Mouse (Mus musculus) ES-Bruce4 (cell line): ENCODE data around the gene Grip1. TPM values are rescaled to one million over a fixed set of nuclear protein-coding genes. Genes with fewer than 3 reads are reported as not detected.

Source experiments
- H3K27ac ChIP-seq: 2 replicates; pipeline ENCODE4 v1.5.1; 2012; ENCODE audit warnings: low read length, inconsistent platforms; ENCODE audit not compliant: insufficient read depth
- H3K27me3 ChIP-seq: 2 replicates; pipeline ENCODE4 v1.6.1; 2012; ENCODE audit warnings: mild to moderate bottlenecking, low read length, inconsistent platforms; ENCODE audit not compliant: control insufficient read depth, poor library complexity, insufficient read depth, severe bottlenecking
- H3K36me3 ChIP-seq: 2 replicates; pipeline ENCODE4 v1.6.1; 2012; ENCODE audit warnings: inconsistent platforms, mild to moderate bottlenecking, low read length, moderate library complexity; ENCODE audit not compliant: control insufficient read depth, poor library complexity, insufficient read depth, severe bottlenecking
- H3K4me1 ChIP-seq: one replicate; pipeline ENCODE4 v1.8.1; 2011; ENCODE audit warnings: low read length; ENCODE audit not compliant: control insufficient read depth, insufficient read depth
- H3K4me3 ChIP-seq: 2 replicates; pipeline ENCODE4 v1.5.1; 2011; ENCODE audit warnings: low read depth, mild to moderate bottlenecking, low read length
- H3K9ac ChIP-seq: 2 replicates; pipeline ENCODE4 v1.6.1; 2012; ENCODE audit warnings: low read depth, mild to moderate bottlenecking, inconsistent platforms; ENCODE audit not compliant: poor library complexity, severe bottlenecking
- H3K9me3 ChIP-seq: replicated peaks from 2 replicates; pipeline ENCODE4 v1.6.1; 2012; ENCODE audit warnings: mild to moderate bottlenecking, low read length, inconsistent platforms; ENCODE audit not compliant: control insufficient read depth, poor library complexity, insufficient read depth, severe bottlenecking
- CTCF ChIP-seq: IDR thresholded peaks from one replicate; pipeline ENCODE4 v1.8.1; 2011; ENCODE audit warnings: low read depth, low read length
- EP300 ChIP-seq: IDR thresholded peaks from 2 replicates; pipeline ENCODE4 v1.6.1; 2011; ENCODE audit warnings: low read depth, low read length; ENCODE audit not compliant: insufficient read depth
- POLR2A ChIP-seq: IDR thresholded peaks from one replicate; pipeline ENCODE4 v1.8.1; 2011; ENCODE audit warnings: low read length; ENCODE audit not compliant: insufficient read depth
- polyA plus RNA-seq: library from polyadenylated mRNA; stranded (reverse); fragments of >200 nt; gene quantifications from 2 replicates; pipeline ENCODE4 v1.2.4, GENCODE M21; 2011; ENCODE audit warnings: low read depth; ENCODE audit not compliant: missing spikeins, insufficient read depth, insufficient read length

The Grip1 gene
- polyA plus RNA-seq, 1 experiment: 10.3 TPM

DNA sequence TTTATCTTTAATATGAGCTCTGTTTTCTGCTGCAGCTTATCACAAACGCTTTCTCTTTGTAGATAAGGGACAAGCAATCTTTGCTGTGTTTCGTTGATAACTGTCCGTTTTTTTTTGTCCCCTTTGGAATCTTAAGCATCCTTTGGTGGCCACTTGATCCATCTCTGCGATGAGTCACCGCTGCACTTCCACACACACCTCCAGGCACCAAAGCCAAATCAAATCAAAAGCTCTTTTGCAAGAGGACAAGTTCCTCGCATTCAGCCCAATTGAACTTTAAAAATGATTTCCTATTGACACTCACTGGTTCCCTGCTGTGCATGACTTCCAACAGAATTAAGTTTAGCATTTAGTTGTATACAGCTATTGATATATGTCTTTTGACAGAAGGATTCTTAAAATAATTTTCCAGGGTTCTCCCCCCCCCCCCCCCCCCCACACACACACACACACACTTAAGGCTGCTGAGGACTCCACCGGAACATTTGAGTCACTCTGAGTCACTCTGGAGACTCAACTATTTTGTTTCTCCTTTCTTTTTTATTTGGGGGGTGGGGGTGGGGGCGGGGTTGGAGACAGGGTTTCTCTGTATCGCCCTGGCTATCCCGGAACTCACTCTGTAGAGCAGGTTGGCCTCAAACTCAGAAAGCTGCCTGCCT, 607.1 kb downstream of the Grip1 start:
- Histone ChIP-seq H3K4me1 (no peaks in the 10 kb centered on the region), H3K27me3 (no peaks in the 10 kb centered on the region), H3K9me3 (no peaks in the 10 kb centered on the region), H3K27ac (no peak overlapping the region), H3K9ac (no peak overlapping the region), H3K36me3 (no peaks in the 10 kb centered on the region), H3K4me3 (0 out of 2 replicates have a peak overlapping the region, but pooled peaks have one; percentile 10)
- TF ChIP-seq CTCF: no peak

DNA sequence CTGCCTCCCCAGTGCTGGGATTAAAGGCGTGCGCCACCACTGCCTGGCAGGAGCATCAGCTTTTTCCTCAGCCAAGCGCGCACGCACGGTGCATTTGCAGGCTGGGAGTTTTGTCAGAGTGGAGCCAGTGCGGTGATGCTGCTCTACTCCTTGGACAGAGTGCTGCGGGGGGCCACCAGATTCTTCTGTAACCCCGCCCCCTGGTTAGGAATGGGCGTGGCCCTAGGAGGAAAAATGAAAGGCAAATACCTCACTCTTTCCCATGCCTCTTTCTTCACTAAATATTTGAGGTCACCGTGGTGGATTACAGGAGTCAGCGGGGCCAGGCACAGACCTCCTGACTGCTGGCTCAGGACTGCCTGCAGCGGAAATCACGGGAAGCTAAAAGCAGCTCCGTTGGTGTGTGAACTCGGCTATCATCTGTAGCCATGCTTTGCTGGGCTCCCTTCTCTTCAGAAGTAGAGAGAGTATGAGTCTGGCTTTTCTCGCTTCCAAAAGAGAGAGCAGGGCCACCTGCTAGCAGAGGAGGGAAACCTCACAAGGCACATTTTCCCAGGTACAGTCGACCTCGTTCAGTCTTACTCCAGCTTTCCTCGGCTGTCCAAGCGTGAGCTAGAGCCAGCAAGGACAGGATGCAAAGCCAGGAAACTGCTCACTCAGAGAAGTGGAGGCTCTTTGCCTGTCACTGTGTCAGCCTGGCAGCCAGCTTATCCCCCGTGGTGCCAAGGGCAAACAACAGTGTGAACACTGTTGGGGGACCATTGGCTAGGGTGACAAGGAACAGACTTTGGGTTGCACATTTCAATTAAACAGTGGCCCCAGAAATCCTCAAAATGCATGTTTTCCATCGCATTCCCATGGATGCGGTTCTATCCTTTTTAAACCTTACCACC, 607.9 kb downstream of the Grip1 start:
- Histone ChIP-seq H3K4me1 (no peaks in the 10 kb centered on the region), H3K4me3 (0 out of 2 replicates have a peak overlapping the region, but pooled peaks have one; percentile 10), H3K27me3 (no peaks in the 10 kb centered on the region), H3K9ac (no peak overlapping the region), H3K27ac (no peak overlapping the region), H3K9me3 (no peaks in the 10 kb centered on the region), H3K36me3 (no peaks in the 10 kb centered on the region)
- TF ChIP-seq EP300 (no peak), CTCF (no peak), POLR2A (no peak)

- Histone ChIP-seq H3K9me3 (no peaks in the 10 kb centered on the region), H3K27ac (no peak overlapping the region), H3K27me3 (no peaks in the 10 kb centered on the region), H3K4me1 (no peaks in the 10 kb centered on the region), H3K9ac (no peak overlapping the region), H3K4me3 (no peak overlapping the region), H3K36me3 (no peaks in the 10 kb centered on the region)
- TF ChIP-seq POLR2A (no peak), CTCF (peak; percentile 38)
Measured at GRCm38 (mm10) chr10:120064424-120064823, 610.8 kb downstream of the Grip1 start.

DNA sequence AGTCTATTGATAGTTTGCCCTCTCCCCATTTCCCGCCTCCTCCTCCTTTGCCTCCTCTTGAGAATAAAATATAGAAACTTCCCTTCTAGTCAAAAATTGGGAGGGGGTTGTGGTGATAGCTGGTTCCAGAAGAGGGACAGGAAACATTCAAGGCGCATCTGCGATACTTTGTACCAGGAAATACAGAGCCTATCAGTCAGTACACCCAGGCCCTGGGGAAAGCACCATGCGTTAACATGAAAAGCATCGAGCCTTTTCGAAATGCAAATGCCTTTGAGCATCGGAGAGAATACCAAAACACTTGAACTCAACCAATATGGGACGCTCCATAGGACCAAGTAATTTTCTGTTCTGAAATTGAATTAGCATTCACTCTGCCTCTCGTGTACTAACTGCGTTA, 612.7 kb downstream of the Grip1 start:
- Histone ChIP-seq H3K4me3 (no peak overlapping the region), H3K9ac (no peak overlapping the region), H3K27ac (no peak overlapping the region), H3K9me3 (no peaks in the 10 kb centered on the region), H3K36me3 (no peaks in the 10 kb centered on the region), H3K4me1 (no peaks in the 10 kb centered on the region), H3K27me3 (no peaks in the 10 kb centered on the region)
- TF ChIP-seq POLR2A (no peak), CTCF (no peak), EP300 (no peak)

DNA sequence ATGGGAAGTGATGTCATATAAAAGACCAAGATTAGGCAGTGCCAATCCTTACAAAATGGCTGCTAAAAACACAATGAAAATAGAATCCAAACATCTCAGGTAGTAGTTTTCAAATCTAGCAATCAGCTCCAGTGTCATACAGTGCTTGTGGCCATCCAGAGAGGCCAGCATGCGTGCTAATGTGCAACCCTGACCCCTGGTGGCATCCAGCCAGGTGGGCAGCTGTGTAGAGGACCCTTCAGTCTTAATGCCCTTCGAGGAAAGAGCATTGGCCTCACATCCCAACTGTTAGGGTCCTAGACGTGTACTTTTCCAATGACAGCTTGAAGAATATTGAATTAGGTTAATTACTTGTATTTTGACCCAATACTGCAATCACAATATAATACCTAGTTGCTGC, 624.2 kb downstream of the Grip1 start:
- no peak for TF ChIP-seq POLR2A
- TF ChIP-seq CTCF: peak; percentile 50
- TF ChIP-seq EP300: no peak
- no peaks in the 10 kb centered on the region for H3K9me3 ChIP-seq

DNA sequence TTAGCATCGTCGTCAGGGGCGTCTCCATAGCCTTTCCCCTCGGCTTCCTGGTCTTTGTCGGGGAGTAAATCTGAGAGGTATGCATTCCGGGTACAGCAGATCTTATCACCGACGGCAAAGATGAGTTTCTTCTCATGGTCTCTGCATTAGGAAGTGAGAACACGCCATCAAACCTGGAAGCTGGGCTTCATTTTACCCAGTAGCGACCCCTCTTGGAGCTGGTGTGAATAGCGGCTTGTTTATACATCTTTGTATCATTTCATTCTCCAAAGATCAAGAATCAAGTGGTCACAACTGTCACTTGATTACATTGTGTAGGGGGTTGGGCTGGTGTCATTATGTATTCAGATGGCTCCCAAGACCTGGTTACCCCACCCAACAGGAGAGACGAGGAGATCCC, 638.9 kb downstream of the Grip1 start:
- peaks cover 49% of the 10 kb centered on the region for H3K36me3 ChIP-seq
- H3K9ac ChIP-seq: no peak overlapping the region
- no peak overlapping the region for H3K27ac ChIP-seq
- no peaks in the 10 kb centered on the region for H3K4me1 ChIP-seq
- H3K9me3 ChIP-seq: no peaks in the 10 kb centered on the region; the same call in 1 of the 2 replicates
- no peak overlapping the region for H3K4me3 ChIP-seq
- TF ChIP-seq CTCF (peak; percentile 13), POLR2A (no peak), EP300 (no peak)
- no peaks in the 10 kb centered on the region for H3K27me3 ChIP-seq

More for the DNA sequence above, 624.2 kb downstream of the Grip1 start:
- Histone ChIP-seq H3K4me3 (no peak overlapping the region), H3K4me1 (no peaks in the 10 kb centered on the region), H3K27me3 (no peaks in the 10 kb centered on the region), H3K9ac (no peak overlapping the region), H3K36me3 (no peaks in the 10 kb centered on the region), H3K27ac (no peak overlapping the region)
